Mouse (Mus musculus): ENCODE results near the gene Ica1.

The Ica1 gene

GRCm38 (mm10) chr6:8645708-8646107 is 132.6 kb downstream of the Ica1 start:
- DNase-seq (ENCODE audit: low spot score in 2 of 2) = no peak

- no peak for DNase-seq (ENCODE audit: low spot score in 2 of 2)
These were observed 133.6 kb downstream of the Ica1 start for GRCm38 (mm10) chr6:8644703-8645102.

GRCm38 (mm10) chr6:8640863-8641262 is 137.4 kb downstream of the Ica1 start:
- no peak for DNase-seq (ENCODE audit: low spot score in 2 of 2)

- no peak for DNase-seq (ENCODE audit: low spot score in 2 of 2)
These were observed 138.8 kb downstream of the Ica1 start for GRCm38 (mm10) chr6:8639526-8639925.

- no peak for DNase-seq (ENCODE audit: low spot score in 2 of 2)
These were observed 139.4 kb downstream of the Ica1 start for GRCm38 (mm10) chr6:8638899-8639298.

GRCm38 (mm10) chr6:8638122-8638521 is 140.2 kb downstream of the Ica1 start:
- DNase-seq (ENCODE audit: low spot score in 2 of 2) = no peak

- DNase-seq (ENCODE audit: low spot score in 2 of 2) = no peak
These were observed 145.6 kb downstream of the Ica1 start for GRCm38 (mm10) chr6:8632701-8633100.

- DNase-seq (ENCODE audit: low spot score in 2 of 2) = no peak
These were observed 146.2 kb downstream of the Ica1 start for GRCm38 (mm10) chr6:8631986-8632632.

- no peak for DNase-seq (ENCODE audit: low spot score in 2 of 2)
These were observed 146.9 kb downstream of the Ica1 start for GRCm38 (mm10) chr6:8631362-8631761.

- no peak for DNase-seq (ENCODE audit: low spot score in 2 of 2)
These were observed 147.8 kb downstream of the Ica1 start for GRCm38 (mm10) chr6:8630531-8630930.

GRCm38 (mm10) chr6:8628715-8629267 is 149.5 kb downstream of the Ica1 start:
- DNase-seq (ENCODE audit: low spot score in 2 of 2) = no peak

- DNase-seq (ENCODE audit: low spot score in 2 of 2) = no peak
These were observed 150.1 kb downstream of the Ica1 start for GRCm38 (mm10) chr6:8628226-8628625.

GRCm38 (mm10) chr6:8623045-8623444 is 155.2 kb downstream of the Ica1 start:
- no peak for DNase-seq (ENCODE audit: low spot score in 2 of 2)

GRCm38 (mm10) chr6:8619582-8620350 is 158.5 kb downstream of the Ica1 start:
- no peak for DNase-seq (ENCODE audit: low spot score in 2 of 2)

GRCm38 (mm10) chr6:8617369-8617768 is 160.9 kb downstream of the Ica1 start:
- DNase-seq (ENCODE audit: low spot score in 2 of 2) = no peak

- no peak for DNase-seq (ENCODE audit: low spot score in 2 of 2)
These were observed 186.6 kb downstream of the Ica1 start for GRCm38 (mm10) chr6:8591665-8592064.

- no peak for DNase-seq (ENCODE audit: low spot score in 2 of 2)
These were observed 194.4 kb downstream of the Ica1 start for GRCm38 (mm10) chr6:8583892-8584291.

GRCm38 (mm10) chr6:8582377-8582776 is 195.9 kb downstream of the Ica1 start:
- DNase-seq (ENCODE audit: low spot score in 2 of 2) = no peak
